Mouse (Mus musculus) embryonic facial prominence, embryonic 15.5 days (tissue): ENCODE results near the gene Gar1. TPM values are rescaled to one million over a fixed set of nuclear protein-coding genes. Genes with fewer than 3 reads are reported as not detected.

ENCODE experiments used
- ATAC-seq: fragments of 200-750 bp; cut with Nextera tagmentation; 2 replicates; pipeline ENCODE4 v1.8.0; 2017; ENCODE audit warnings: low read depth, moderate TSS enrichment; ENCODE audit not compliant: insufficient number of reproducible peaks, low FRiP score, low TSS enrichment
- H3K27ac ChIP-seq: fragments of 300-500 bp; sonication (generic); replicated peaks from 2 replicates; pipeline ENCODE4 v1.5.1; 2015; ENCODE audit warnings: mild to moderate bottlenecking, inconsistent platforms
- H3K27me3 ChIP-seq: fragments of 300-500 bp; sonication (generic); 2 replicates; pipeline ENCODE4 v1.6.1; 2015; ENCODE audit warnings: inconsistent platforms
- H3K36me3 ChIP-seq: fragments of 300-500 bp; sonication (generic); 2 replicates; pipeline ENCODE4 v1.6.1; 2015; ENCODE audit warnings: mild to moderate bottlenecking, inconsistent platforms
- H3K4me1 ChIP-seq: fragments of 300-500 bp; sonication (generic); 2 replicates; pipeline ENCODE4 v1.6.1; 2015; ENCODE audit warnings: inconsistent platforms
- H3K4me2 ChIP-seq: fragments of 300-500 bp; sonication (generic); replicated peaks from 2 replicates; pipeline ENCODE4 v1.6.1; 2015; ENCODE audit warnings: mild to moderate bottlenecking, inconsistent platforms
- H3K4me3 ChIP-seq: fragments of 300-500 bp; sonication (generic); replicated peaks from 2 replicates; pipeline ENCODE4 v1.5.1; 2015; ENCODE audit warnings: mild to moderate bottlenecking, inconsistent platforms
- H3K9ac ChIP-seq: fragments of 300-500 bp; sonication (generic); 2 replicates; pipeline ENCODE4 v1.6.1; 2015; ENCODE audit warnings: inconsistent platforms
- H3K9me3 ChIP-seq: fragments of 300-500 bp; sonication (generic); replicated peaks from 2 replicates; pipeline ENCODE4 v1.6.1; 2016; ENCODE audit warnings: inconsistent platforms
- WGBS: fragments of 180-500 bp; shearing (Covaris S2); methylation state at CpG from one replicate; pipeline ENCODE4 v1.1.7; 2015; 5-methylcytosine and 5-hydroxymethylcytosine counted together
- polyA plus RNA-seq: library from polyadenylated mRNA; unstranded; fragments of >200 nt; fragmentation: Nextera tagmentation; extraction: Ambion mirVana; gene quantifications from 2 replicates; pipeline ENCODE4 v1.2.1, GENCODE M21; 2015

Gar1 gene
- polyA plus RNA-seq, 1 experiment from 2014 or later = 73.6 TPM

- Histone ChIP-seq H3K4me2 (no peak within 1 kb of the TSS), H3K4me3 (no peak within 1 kb of the TSS), H3K27ac (no peak within 1 kb of the TSS), H3K9me3 (no peaks in the 10 kb centered on the region), H3K9ac (no peak within 1 kb of the TSS), H3K27me3 (no peaks in the 10 kb centered on the region), H3K36me3 (no peaks in the 10 kb centered on the region), H3K4me1 (no peaks in the 10 kb centered on the region)
- ATAC-seq = no peak
- 80% methylated on average over 10 of the region's 10 CpGs for WGBS
Measured at GRCm38 (mm10) chr3:129803765-129804164, 27.4 kb downstream of the Gar1 start, which contains the start of gene Lrit3. Gene Lrit3, minus strand, starts transcription at chr3:129804030.

GRCm38 (mm10) chr3:129799011-129799410, 32.2 kb downstream of the Gar1 start:
- H3K9ac ChIP-seq = no peak overlapping the region
- H3K27ac ChIP-seq = no peak overlapping the region
- H3K9me3 ChIP-seq = no peaks in the 10 kb centered on the region
- no peak for ATAC-seq
- H3K4me2 ChIP-seq = no peak overlapping the region
- H3K36me3 ChIP-seq = no peaks in the 10 kb centered on the region
- no peaks in the 10 kb centered on the region for H3K27me3 ChIP-seq
- 67% methylated on average over 2 of the region's 2 CpGs for WGBS
- no peak overlapping the region for H3K4me3 ChIP-seq
- H3K4me1 ChIP-seq = no peaks in the 10 kb centered on the region

- WGBS = 74% methylated on average over 11 of the region's 11 CpGs
- H3K27ac ChIP-seq = no peak overlapping the region
- no peak for ATAC-seq
Measured at GRCm38 (mm10) chr3:129798551-129798950, 32.6 kb downstream of the Gar1 start.

GRCm38 (mm10) chr3:129797341-129797740, 33.9 kb downstream of the Gar1 start:
- no peaks in the 10 kb centered on the region for H3K4me1 ChIP-seq
- ATAC-seq = no peak
- WGBS = 73% methylated on average over 5 of the region's 5 CpGs

More at GRCm38 (mm10) chr3:129798551-129798950, 32.6 kb downstream of the Gar1 start:
- Histone ChIP-seq H3K27me3 (no peaks in the 10 kb centered on the region), H3K9ac (no peak overlapping the region), H3K4me1 (no peaks in the 10 kb centered on the region), H3K9me3 (no peaks in the 10 kb centered on the region), H3K36me3 (no peaks in the 10 kb centered on the region), H3K4me3 (no peak overlapping the region), H3K4me2 (no peak overlapping the region)

GRCm38 (mm10) chr3:129793801-129794200, 37.4 kb downstream of the Gar1 start:
- Histone ChIP-seq H3K27ac (no peak overlapping the region), H3K9me3 (no peaks in the 10 kb centered on the region), H3K4me1 (no peaks in the 10 kb centered on the region), H3K4me3 (no peak overlapping the region), H3K36me3 (no peaks in the 10 kb centered on the region), H3K27me3 (no peaks in the 10 kb centered on the region), H3K9ac (no peak overlapping the region), H3K4me2 (no peak overlapping the region)
- ATAC-seq = no peak
- 84% methylated on average over 5 of the region's 5 CpGs for WGBS

More at GRCm38 (mm10) chr3:129797341-129797740, 33.9 kb downstream of the Gar1 start:
- no peak overlapping the region for H3K9ac ChIP-seq
- no peak overlapping the region for H3K27ac ChIP-seq
- H3K36me3 ChIP-seq = no peaks in the 10 kb centered on the region
- H3K27me3 ChIP-seq = no peaks in the 10 kb centered on the region
- H3K9me3 ChIP-seq = no peaks in the 10 kb centered on the region
- no peak overlapping the region for H3K4me2 ChIP-seq
- no peak overlapping the region for H3K4me3 ChIP-seq

- Histone ChIP-seq H3K4me2 (no peak overlapping the region), H3K4me3 (no peak overlapping the region), H3K36me3 (no peaks in the 10 kb centered on the region), H3K27ac (no peak overlapping the region), H3K4me1 (no peaks in the 10 kb centered on the region), H3K9ac (no peak overlapping the region), H3K27me3 (no peaks in the 10 kb centered on the region), H3K9me3 (no peaks in the 10 kb centered on the region)
- no peak for ATAC-seq
- 87% methylated on average over 3 of the region's 3 CpGs for whole genome bisulfite sequencing
Measured at GRCm38 (mm10) chr3:129782746-129783145, 48.5 kb downstream of the Gar1 start.

GRCm38 (mm10) chr3:129781435-129781834, 49.8 kb downstream of the Gar1 start:
- 49% methylated on average over 10 of the region's 10 CpGs for WGBS
- Histone ChIP-seq H3K27me3 (no peaks in the 10 kb centered on the region), H3K36me3 (no peaks in the 10 kb centered on the region), H3K4me1 (no peaks in the 10 kb centered on the region), H3K4me2 (no peak overlapping the region), H3K9ac (no peak overlapping the region), H3K9me3 (no peaks in the 10 kb centered on the region), H3K27ac (no peak overlapping the region), H3K4me3 (no peak overlapping the region)
- ATAC-seq = no peak

Other genes with a start within 250 kb of the Gar1 start
- 2.1 and 2.2 TPM in 2 replicates for gene Egf, start 76.1 kb downstream of the Gar1 start, polyA plus RNA-seq
- not detected in 2 replicates for gene Lrit3, start 27.4 kb downstream of the Gar1 start, polyA plus RNA-seq
- 0.48 and 0.54 TPM in 2 replicates for gene Rrh, start 8.8 kb downstream of the Gar1 start, polyA plus RNA-seq
- gene Cfi, start 4.5 kb upstream of the Gar1 start, polyA plus RNA-seq = 0.35 and 0.48 TPM in 2 replicates
- gene Pla2g12a, start 47.2 kb upstream of the Gar1 start, polyA plus RNA-seq = 29.2 and 30.1 TPM in 2 replicates
- 65.9 and 67.7 TPM in 2 replicates for gene Casp6, start 70.0 kb upstream of the Gar1 start, polyA plus RNA-seq
- gene Mcub, start 138.8 kb upstream of the Gar1 start, polyA plus RNA-seq = 5.9 and 7.3 TPM in 2 replicates
- 30.8 and 36.3 TPM in 2 replicates for gene Sec24b, start 230.2 kb upstream of the Gar1 start, polyA plus RNA-seq